Mouse (Mus musculus): Measurements from ENCODE around the gene Gm10642. TPM values are rescaled to one million over a fixed set of nuclear protein-coding genes. Genes with fewer than 3 reads are reported as not detected.

Gene Gm10642
- polyA plus RNA-seq, 1 experiment from 2014 or later, result 1.4 TPM

DNA sequence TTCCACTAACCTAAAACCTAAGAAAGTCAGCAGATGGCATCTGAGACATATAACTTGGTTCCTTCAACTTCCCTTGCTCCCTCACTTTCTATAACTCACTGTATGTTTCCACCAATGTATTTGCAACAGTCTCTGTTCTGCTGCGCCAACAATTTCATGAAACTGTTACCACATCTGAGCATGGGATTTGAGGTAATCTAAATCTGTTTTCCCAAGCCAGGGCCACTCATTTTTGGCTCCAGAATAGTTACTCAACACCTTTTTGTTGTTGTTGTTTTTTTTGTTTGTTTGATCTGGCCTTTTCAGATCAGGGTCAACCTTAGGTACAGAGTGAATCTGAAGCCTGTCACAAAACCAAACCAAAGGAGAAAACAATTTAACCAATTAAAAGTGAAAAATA, 5.1 kb upstream of the Gm10642 start:
- Histone ChIP-seq H3K27me3 (replicated peaks; ENCODE audit: control insufficient read depth, insufficient read depth, low read length) (no peaks in the 10 kb centered on the region), H3K4me2 (replicated peaks; ENCODE audit: low read depth) (no peak overlapping the region), H3K9ac (ENCODE audit: low read depth, low read length) (no peak overlapping the region), H3K4me1 (replicated peaks; ENCODE audit: control insufficient read depth, insufficient read depth, low read length) (no peaks in the 10 kb centered on the region; the same call in 1 of the 2 replicates), H3K4me3 (ENCODE audit: low read depth, low read length) (no peak overlapping the region), H3K27ac (ENCODE audit: low read depth, low read length) (no peak overlapping the region), H3K36me3 (ENCODE audit: control insufficient read depth, insufficient read depth) (peaks cover 9% of the 10 kb centered on the region; the same call in 1 of the 2 replicates), H3K9me3 (ENCODE audit: control insufficient read depth) (no peaks in the 10 kb centered on the region)
- 94% methylated on average over 1 of the region's 1 CpGs for WGBS
- ATAC-seq, result no peak
- no peak for TF ChIP-seq CTCF (IDR thresholded peaks at IDR 0.05; ENCODE audit: low read depth)

DNA sequence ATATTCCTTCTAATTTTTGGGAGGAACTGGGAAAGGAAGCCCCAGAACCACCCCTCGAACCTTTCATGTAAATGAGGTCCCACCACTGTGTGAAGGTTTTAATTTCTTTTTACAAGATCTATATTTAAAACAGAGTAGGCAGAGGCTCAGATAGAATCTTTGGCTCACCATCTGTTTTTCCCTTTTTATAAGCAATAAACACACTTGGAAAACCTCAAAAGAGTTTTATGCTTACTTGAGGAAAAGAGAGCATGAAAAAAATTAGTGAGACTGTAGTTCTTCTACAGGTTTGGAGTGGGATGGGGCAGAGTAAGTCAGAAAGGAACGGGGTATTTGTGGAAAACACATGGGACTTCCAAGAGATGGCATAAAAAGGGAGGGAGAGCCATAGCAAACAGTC, 3.8 kb upstream of the Gm10642 start:
- no peak overlapping the region for H3K4me3 ChIP-seq (ENCODE audit: low read depth, low read length)
- WGBS, result 84% methylated on average over 2 of the region's 2 CpGs
- ATAC-seq, result no peak
- no peaks in the 10 kb centered on the region for H3K27me3 ChIP-seq (replicated peaks; ENCODE audit: control insufficient read depth, insufficient read depth, low read length)
- no peak for TF ChIP-seq CTCF (IDR thresholded peaks at IDR 0.05; ENCODE audit: low read depth)
- no peaks in the 10 kb centered on the region; the same call in 1 of the 2 replicates for H3K4me1 ChIP-seq (replicated peaks; ENCODE audit: control insufficient read depth, insufficient read depth, low read length)
- H3K27ac ChIP-seq (ENCODE audit: low read depth, low read length), result no peak overlapping the region
- H3K9me3 ChIP-seq (ENCODE audit: control insufficient read depth), result no peaks in the 10 kb centered on the region
- no peak overlapping the region for H3K4me2 ChIP-seq (replicated peaks; ENCODE audit: low read depth)
- H3K36me3 ChIP-seq (ENCODE audit: control insufficient read depth, insufficient read depth), result peaks cover 9% of the 10 kb centered on the region; the same call in 1 of the 2 replicates
- H3K9ac ChIP-seq (ENCODE audit: low read depth, low read length), result no peak overlapping the region

GRCm38 (mm10) chr9:70653875-70654274, 2.2 kb upstream of the Gm10642 start:
- Histone ChIP-seq H3K9me3 (ENCODE audit: control insufficient read depth) (no peaks in the 10 kb centered on the region), H3K4me3 (ENCODE audit: low read depth, low read length) (no peak overlapping the region), H3K36me3 (ENCODE audit: control insufficient read depth, insufficient read depth) (peaks cover 9% of the 10 kb centered on the region; the same call in 1 of the 2 replicates), H3K27me3 (replicated peaks; ENCODE audit: control insufficient read depth, insufficient read depth, low read length) (no peaks in the 10 kb centered on the region), H3K4me1 (replicated peaks; ENCODE audit: control insufficient read depth, insufficient read depth, low read length) (no peaks in the 10 kb centered on the region; the same call in 1 of the 2 replicates), H3K27ac (ENCODE audit: low read depth, low read length) (no peak overlapping the region), H3K9ac (ENCODE audit: low read depth, low read length) (no peak overlapping the region), H3K4me2 (replicated peaks; ENCODE audit: low read depth) (peak overlapping the region; percentile 81)
- TF ChIP-seq CTCF (IDR thresholded peaks at IDR 0.05; ENCODE audit: low read depth), result no peak
- ATAC-seq, result no peak
- WGBS, result 45% methylated on average over 2 of the region's 2 CpGs

DNA sequence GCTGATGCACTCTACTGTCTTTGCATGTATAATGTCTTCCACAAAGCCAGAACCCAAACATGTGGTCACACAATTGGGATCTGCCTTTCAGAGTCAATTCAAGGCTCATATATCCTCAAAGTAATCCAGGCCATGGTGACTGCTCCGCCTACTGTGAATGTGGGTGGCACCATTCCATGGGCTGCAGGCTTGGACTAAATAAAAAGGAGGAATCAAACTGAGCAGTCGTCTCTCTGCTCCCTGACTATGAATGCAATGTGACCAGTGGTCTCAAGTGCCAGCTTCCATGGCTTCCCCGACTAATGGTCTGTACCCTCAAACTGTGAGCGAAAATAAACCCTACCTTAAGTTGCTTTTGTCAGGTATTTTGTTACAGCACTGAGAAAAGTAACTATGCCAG, 1.6 kb upstream of the Gm10642 start:
- Histone ChIP-seq H3K4me2 (replicated peaks; ENCODE audit: low read depth) (peak overlapping the region; percentile 81), H3K27me3 (replicated peaks; ENCODE audit: control insufficient read depth, insufficient read depth, low read length) (no peaks in the 10 kb centered on the region), H3K9ac (ENCODE audit: low read depth, low read length) (no peak overlapping the region), H3K4me3 (ENCODE audit: low read depth, low read length) (no peak overlapping the region), H3K27ac (ENCODE audit: low read depth, low read length) (no peak overlapping the region), H3K9me3 (ENCODE audit: control insufficient read depth) (no peaks in the 10 kb centered on the region), H3K36me3 (ENCODE audit: control insufficient read depth, insufficient read depth) (peaks cover 6% of the 10 kb centered on the region; the same call in 1 of the 2 replicates), H3K4me1 (replicated peaks; ENCODE audit: control insufficient read depth, insufficient read depth, low read length) (no peaks in the 10 kb centered on the region; the same call in 1 of the 2 replicates)
- TF ChIP-seq CTCF (IDR thresholded peaks at IDR 0.05; ENCODE audit: low read depth), result no peak
- WGBS, result 79% methylated on average over 4 of the region's 4 CpGs
- no peak for ATAC-seq

DNA sequence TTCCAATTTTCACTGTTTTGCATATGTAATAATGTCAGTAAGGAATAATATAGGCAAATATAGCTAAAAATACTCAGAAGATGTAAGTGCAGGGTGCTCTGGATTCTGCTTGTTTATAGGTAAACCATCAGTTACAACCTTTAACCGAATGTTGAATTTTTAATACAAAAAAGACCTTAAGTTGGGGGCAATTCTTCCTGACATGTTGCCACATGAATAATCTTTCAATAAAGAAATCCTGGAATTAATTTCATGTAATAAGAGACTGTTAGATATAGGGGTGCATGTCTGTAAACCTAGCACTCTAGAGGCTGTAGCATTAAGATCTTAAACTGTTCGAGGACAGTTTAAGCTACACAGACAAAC, 304 bp upstream of the Gm10642 start:
- no peak for TF ChIP-seq CTCF (IDR thresholded peaks at IDR 0.05; ENCODE audit: low read depth)
- H3K9ac ChIP-seq (ENCODE audit: low read depth, low read length), result no peak overlapping the region
- 25% methylated on average over 2 of the region's 2 CpGs for WGBS

DNA sequence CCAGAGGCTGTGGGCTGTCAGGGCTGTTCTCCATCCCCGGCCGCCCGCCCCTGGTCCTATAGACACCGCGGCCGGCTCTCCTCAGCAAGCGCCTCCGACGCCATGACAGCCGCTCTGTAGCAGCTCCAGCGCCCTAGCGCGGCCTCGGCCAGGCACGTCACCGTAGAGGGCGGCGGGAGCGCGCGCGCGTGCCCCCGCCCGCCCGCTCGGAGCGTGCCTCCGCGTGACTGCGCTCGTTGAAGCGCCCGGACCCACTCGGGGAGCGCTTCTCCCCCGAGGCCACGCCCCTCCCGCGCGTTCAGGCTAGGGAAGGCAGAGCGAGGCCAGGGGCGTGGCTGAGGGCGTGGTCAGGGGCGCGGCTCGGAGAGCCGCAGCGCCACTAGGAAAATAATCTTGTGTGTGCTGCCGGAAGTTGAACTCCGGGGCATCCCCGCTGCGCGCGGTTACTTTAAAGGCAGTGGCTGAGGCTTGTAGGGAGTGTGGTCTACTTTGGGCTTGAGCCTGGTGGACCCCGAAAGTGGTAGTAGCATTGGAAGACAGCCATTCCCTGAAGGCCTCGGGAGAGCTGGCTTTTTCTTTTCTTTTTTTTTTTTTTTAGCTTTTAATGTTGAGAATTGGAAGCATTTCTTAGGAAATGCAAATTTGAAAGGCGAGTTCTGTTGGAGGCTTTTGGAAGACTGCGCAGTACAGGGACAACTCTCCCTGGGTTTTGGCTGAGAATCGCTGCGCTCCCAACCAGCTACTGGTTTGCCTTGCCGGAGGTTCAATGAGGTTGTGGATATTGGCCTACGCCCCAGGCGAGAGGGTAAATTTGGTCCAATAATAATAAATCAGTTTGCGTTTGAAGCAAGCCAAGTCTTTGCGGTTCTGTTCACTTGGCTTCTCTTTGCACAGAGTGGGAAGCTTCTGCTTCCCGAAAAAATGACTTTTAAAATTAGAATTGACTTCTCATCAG, 1.2 kb downstream of the Gm10642 start, which contains the start of gene Mindy2:
TSS of gene Mindy2 (minus strand) at position 162 of the 955 bp plus-strand sequence.
- WGBS, result 1% methylated on average over 67 of the region's 67 CpGs
- Histone ChIP-seq H3K27me3 (replicated peaks; ENCODE audit: control insufficient read depth, insufficient read depth, low read length) (no peaks in the 10 kb centered on the region), H3K9ac (ENCODE audit: low read depth, low read length) (peak within 1 kb of the TSS; percentile 95), H3K4me2 (replicated peaks; ENCODE audit: low read depth) (peak within 1 kb of the TSS; percentile 81), H3K27ac (ENCODE audit: low read depth, low read length) (peak within 1 kb of the TSS; percentile 95), H3K36me3 (ENCODE audit: control insufficient read depth, insufficient read depth) (no peaks in the 10 kb centered on the region), H3K9me3 (ENCODE audit: control insufficient read depth) (no peaks in the 10 kb centered on the region), H3K4me1 (replicated peaks; ENCODE audit: control insufficient read depth, insufficient read depth, low read length) (no peaks in the 10 kb centered on the region; the same call in 1 of the 2 replicates), H3K4me3 (ENCODE audit: low read depth, low read length) (peak within 1 kb of the TSS; percentile 92)
- ATAC-seq, result peak; percentile 98
- TF ChIP-seq CTCF (IDR thresholded peaks at IDR 0.05; ENCODE audit: low read depth), result 0 out of 2 replicates have a peak, but pooled peaks have one; percentile 14

More for the DNA sequence above, 304 bp upstream of the Gm10642 start:
- Histone ChIP-seq H3K9me3 (ENCODE audit: control insufficient read depth) (no peaks in the 10 kb centered on the region), H3K4me3 (ENCODE audit: low read depth, low read length) (peak overlapping the region; percentile 92), H3K4me1 (replicated peaks; ENCODE audit: control insufficient read depth, insufficient read depth, low read length) (no peaks in the 10 kb centered on the region; the same call in 1 of the 2 replicates), H3K27ac (ENCODE audit: low read depth, low read length) (no peak overlapping the region), H3K36me3 (ENCODE audit: control insufficient read depth, insufficient read depth) (no peaks in the 10 kb centered on the region), H3K4me2 (replicated peaks; ENCODE audit: low read depth) (peak overlapping the region; percentile 81), H3K27me3 (replicated peaks; ENCODE audit: control insufficient read depth, insufficient read depth, low read length) (no peaks in the 10 kb centered on the region)
- no peak for ATAC-seq

All from intestine, postnatal 0 days (tissue).